ENCODE assay signal across 8 mouse cellular contexts in genomic region chr11:120316690-120317254, GRCm38 (mm10). TPM values are rescaled to one million over a fixed set of nuclear protein-coding genes. Genes with fewer than 3 reads are reported as not detected.
DNase-seq lines count a peak whose midpoint lies in the region; ATAC-seq lines count a peak whose summit lies in the region.

No protein-coding gene starts in this region.

- peak overlapping the region; percentile 64 for H3K4me3 ChIP-seq in hindbrain, embryonic 10.5 days
- H3K4me3 ChIP-seq in limb, embryonic 13.5 days: peak overlapping the region; percentile 54
- peak overlapping the region; percentile 46 for H3K4me3 ChIP-seq in midbrain, embryonic 12.5 days

- peak overlapping the region; percentile 83 for H3K9ac ChIP-seq in limb, embryonic 13.5 days
- H3K9ac ChIP-seq in midbrain, embryonic 12.5 days (replicated peaks): peak overlapping the region; percentile 83

- H3K4me1 ChIP-seq in hindbrain, embryonic 10.5 days (replicated peaks): peaks cover 47% of the 10 kb centered on the region
- peaks cover 23% of the 10 kb centered on the region for H3K4me1 ChIP-seq in limb, embryonic 13.5 days
- H3K4me1 ChIP-seq in midbrain, embryonic 12.5 days: peaks cover 30% of the 10 kb centered on the region

- H3K27me3 ChIP-seq in hindbrain, embryonic 10.5 days (ENCODE audit: insufficient read depth, poor library complexity, severe bottlenecking): no peaks in the 10 kb centered on the region
- H3K27me3 ChIP-seq in limb, embryonic 13.5 days: no peaks in the 10 kb centered on the region
- H3K27me3 ChIP-seq in midbrain, embryonic 12.5 days: no peaks in the 10 kb centered on the region

- WGBS in hindbrain, embryonic 10.5 days: 25% methylated on average over 13 of the region's 13 CpGs
- 15% methylated on average over 13 of the region's 13 CpGs for WGBS in limb, embryonic 13.5 days
- 23% methylated on average over 13 of the region's 13 CpGs for WGBS in midbrain, embryonic 12.5 days

- H3K36me3 ChIP-seq in hindbrain, embryonic 10.5 days: no peaks in the 10 kb centered on the region
- no peaks in the 10 kb centered on the region for H3K36me3 ChIP-seq in limb, embryonic 13.5 days
- no peaks in the 10 kb centered on the region for H3K36me3 ChIP-seq in midbrain, embryonic 12.5 days

- H3K27ac ChIP-seq in hindbrain, embryonic 10.5 days: peak overlapping the region; percentile 95
- H3K27ac ChIP-seq in limb, embryonic 13.5 days: peak overlapping the region; percentile 99
- peak overlapping the region; percentile 96 for H3K27ac ChIP-seq in midbrain, embryonic 12.5 days (replicated peaks)

- H3K4me2 ChIP-seq in limb, embryonic 13.5 days (replicated peaks): peak overlapping the region; percentile 94
- peak overlapping the region; percentile 91 for H3K4me2 ChIP-seq in midbrain, embryonic 12.5 days (replicated peaks)

- peak; percentile 13; the same call in 1 of the 2 replicates for ATAC-seq in limb, embryonic 13.5 days (ENCODE audit: low FRiP score, low read depth)
- peak; percentile 21; the same call in 1 of the 2 replicates for ATAC-seq in midbrain, embryonic 12.5 days (ENCODE audit: low FRiP score, low read depth)

- H3K9me3 ChIP-seq in hindbrain, embryonic 10.5 days: 0 out of 2 replicates have a peak, but pooled peaks cover 2% of the 10 kb centered on the region
- no peaks in the 10 kb centered on the region for H3K9me3 ChIP-seq in limb, embryonic 13.5 days
- H3K9me3 ChIP-seq in midbrain, embryonic 12.5 days: 0 out of 2 replicates have a peak, but pooled peaks cover 2% of the 10 kb centered on the region

- peak; percentile 46 to 51 for DNase-seq in cerebellum, postnatal 14 days
- no peak for DNase-seq in cerebellum, postnatal 10 days
- peak; percentile 43 for DNase-seq in brain, adult 2 months (ENCODE audit: low read depth, low spot score)
- DNase-seq in hindbrain, embryonic 10.5 days (ENCODE audit: low spot score): peak; percentile 30
- DNase-seq in retina, postnatal 1 day: no peak
- DNase-seq in layer of hippocampus, postnatal 10 days (ENCODE audit: low spot score in 2 of 2): no peak

RNA-seq across cellular contexts. Expression of gene Actg1, which starts 31.6 kb away (rescaled TPM):
- polyA plus RNA-seq in hindbrain, embryonic 10.5 days (2016; fragmentation: Nextera tagmentation; extraction: Ambion mirVana): 3,119 and 3,536 TPM in 2 replicates
- polyA plus RNA-seq in limb, embryonic 13.5 days (2015; fragmentation: Nextera tagmentation; extraction: Ambion mirVana): 2,628 and 2,724 TPM in 2 replicates
- polyA plus RNA-seq in midbrain, embryonic 12.5 days (2016; fragmentation: Nextera tagmentation; extraction: Ambion mirVana): 3,175 and 3,231 TPM in 2 replicates
- 1,000 to 10,000 TPM; 2,523 to 2,576 TPM for total RNA-seq in layer of hippocampus, postnatal 10 days (2021)

RNA-seq across cellular contexts. Expression of gene Fscn2, which starts 44.6 kb away (rescaled TPM):
- polyA plus RNA-seq in hindbrain, embryonic 10.5 days (2016; fragmentation: Nextera tagmentation; extraction: Ambion mirVana): 0.50 and 0.77 TPM in 2 replicates
- polyA plus RNA-seq in limb, embryonic 13.5 days (2015; fragmentation: Nextera tagmentation; extraction: Ambion mirVana): 0.52 and 0.61 TPM in 2 replicates
- 1.4 and 1.5 TPM in 2 replicates for polyA plus RNA-seq in midbrain, embryonic 12.5 days (2016; fragmentation: Nextera tagmentation; extraction: Ambion mirVana)
- total RNA-seq in layer of hippocampus, postnatal 10 days (2021): not detected

Comparison
In these comparisons a context has a peak if more than half of its experiments do, and no peak if none do; other contexts are left out.
1. DNase-seq: peak in cerebellum, postnatal 14 days (2 of 2), brain, adult 2 months (single experiment) and hindbrain, embryonic 10.5 days (single experiment); none in cerebellum, postnatal 10 days (0 of 2), retina, postnatal 1 day (single experiment) and layer of hippocampus, postnatal 10 days (0 of 2).
2. Peak in every context shown above with its lines, with median percentiles within 50 percentile points of each other: H3K27ac ChIP-seq and H3K4me3 ChIP-seq.